Mouse (Mus musculus): ENCODE data around the gene Tram2. TPM values are rescaled to one million over a fixed set of nuclear protein-coding genes. Genes with fewer than 3 reads are reported as not detected.

Gene Tram2
- polyA plus RNA-seq, 1 experiment from 2014 or later: 2.0 TPM

- Histone ChIP-seq H3K9me3 (ENCODE audit: control insufficient read depth, low read length) (no peaks in the 10 kb centered on the region), H3K9ac (replicated peaks; ENCODE audit: low read depth, low read length) (no peak overlapping the region), H3K36me3 (ENCODE audit: control insufficient read depth, insufficient read depth, low read length) (no peaks in the 10 kb centered on the region), H3K4me2 (ENCODE audit: low read depth, low read length) (no peak overlapping the region), H3K4me1 (ENCODE audit: control insufficient read depth, insufficient read depth, low read length) (no peaks in the 10 kb centered on the region), H3K27me3 (ENCODE audit: control insufficient read depth, insufficient read depth, low read length) (no peaks in the 10 kb centered on the region), H3K4me3 (ENCODE audit: low read depth, low read length) (no peak overlapping the region), H3K27ac (ENCODE audit: low read depth, low read length) (no peak overlapping the region)
- 0 out of 2 replicates have a peak, but pooled peaks have one; percentile 42 for ATAC-seq (ENCODE audit: low read depth)
- 72% methylated on average over 4 of the region's 4 CpGs for WGBS
These were observed 70.1 kb downstream of the Tram2 start for GRCm38 (mm10) chr1:21008891-21009290.

GRCm38 (mm10) chr1:21007941-21008701 lies 70.9 kb downstream of the Tram2 start:
- Histone ChIP-seq H3K9ac (replicated peaks; ENCODE audit: low read depth, low read length) (no peak overlapping the region), H3K4me1 (ENCODE audit: control insufficient read depth, insufficient read depth, low read length) (no peaks in the 10 kb centered on the region), H3K27ac (ENCODE audit: low read depth, low read length) (no peak overlapping the region), H3K4me3 (ENCODE audit: low read depth, low read length) (no peak overlapping the region), H3K27me3 (ENCODE audit: control insufficient read depth, insufficient read depth, low read length) (no peaks in the 10 kb centered on the region), H3K9me3 (ENCODE audit: control insufficient read depth, low read length) (no peaks in the 10 kb centered on the region), H3K36me3 (ENCODE audit: control insufficient read depth, insufficient read depth, low read length) (no peaks in the 10 kb centered on the region), H3K4me2 (ENCODE audit: low read depth, low read length) (no peak overlapping the region)
- ATAC-seq (ENCODE audit: low read depth): no peak
- WGBS: 76% methylated on average over 7 of the region's 7 CpGs

GRCm38 (mm10) chr1:21006775-21007174 lies 72.3 kb downstream of the Tram2 start:
- Histone ChIP-seq H3K4me3 (ENCODE audit: low read depth, low read length) (no peak overlapping the region), H3K9ac (replicated peaks; ENCODE audit: low read depth, low read length) (no peak overlapping the region), H3K9me3 (ENCODE audit: control insufficient read depth, low read length) (no peaks in the 10 kb centered on the region), H3K27me3 (ENCODE audit: control insufficient read depth, insufficient read depth, low read length) (no peaks in the 10 kb centered on the region), H3K36me3 (ENCODE audit: control insufficient read depth, insufficient read depth, low read length) (no peaks in the 10 kb centered on the region), H3K4me2 (ENCODE audit: low read depth, low read length) (no peak overlapping the region), H3K27ac (ENCODE audit: low read depth, low read length) (no peak overlapping the region), H3K4me1 (ENCODE audit: control insufficient read depth, insufficient read depth, low read length) (no peaks in the 10 kb centered on the region)
- WGBS: 94% methylated on average over 5 of the region's 5 CpGs
- ATAC-seq (ENCODE audit: low read depth): no peak

- Histone ChIP-seq H3K9ac (replicated peaks; ENCODE audit: low read depth, low read length) (no peak overlapping the region), H3K27me3 (ENCODE audit: control insufficient read depth, insufficient read depth, low read length) (no peaks in the 10 kb centered on the region)
- WGBS: 87% methylated on average over 8 of the region's 8 CpGs
These were observed 74.4 kb downstream of the Tram2 start for GRCm38 (mm10) chr1:21004596-21004995.

GRCm38 (mm10) chr1:21002246-21003142 lies 76.5 kb downstream of the Tram2 start:
- no peaks in the 10 kb centered on the region for H3K36me3 ChIP-seq (ENCODE audit: control insufficient read depth, insufficient read depth, low read length)
- no peaks in the 10 kb centered on the region for H3K9me3 ChIP-seq (ENCODE audit: control insufficient read depth, low read length)
- H3K9ac ChIP-seq (replicated peaks; ENCODE audit: low read depth, low read length): no peak overlapping the region
- H3K4me3 ChIP-seq (ENCODE audit: low read depth, low read length): no peak overlapping the region
- H3K27me3 ChIP-seq (ENCODE audit: control insufficient read depth, insufficient read depth, low read length): no peaks in the 10 kb centered on the region
- no peaks in the 10 kb centered on the region for H3K4me1 ChIP-seq (ENCODE audit: control insufficient read depth, insufficient read depth, low read length)
- ATAC-seq (ENCODE audit: low read depth): 0 out of 2 replicates have a peak, but pooled peaks have one; percentile 42
- no peak overlapping the region for H3K27ac ChIP-seq (ENCODE audit: low read depth, low read length)
- no peak overlapping the region for H3K4me2 ChIP-seq (ENCODE audit: low read depth, low read length)
- 80% methylated on average over 14 of the region's 14 CpGs for WGBS

More at GRCm38 (mm10) chr1:21004596-21004995, 74.4 kb downstream of the Tram2 start:
- H3K27ac ChIP-seq (ENCODE audit: low read depth, low read length): no peak overlapping the region
- H3K4me1 ChIP-seq (ENCODE audit: control insufficient read depth, insufficient read depth, low read length): no peaks in the 10 kb centered on the region
- H3K4me3 ChIP-seq (ENCODE audit: low read depth, low read length): no peak overlapping the region
- no peak for ATAC-seq (ENCODE audit: low read depth)
- no peak overlapping the region for H3K4me2 ChIP-seq (ENCODE audit: low read depth, low read length)
- no peaks in the 10 kb centered on the region for H3K36me3 ChIP-seq (ENCODE audit: control insufficient read depth, insufficient read depth, low read length)
- no peaks in the 10 kb centered on the region for H3K9me3 ChIP-seq (ENCODE audit: control insufficient read depth, low read length)

GRCm38 (mm10) chr1:20997881-20998389 lies 81.1 kb downstream of the Tram2 start:
- no peaks in the 10 kb centered on the region for H3K27me3 ChIP-seq (ENCODE audit: control insufficient read depth, insufficient read depth, low read length)
- H3K4me3 ChIP-seq (ENCODE audit: low read depth, low read length): no peak overlapping the region
- no peak overlapping the region for H3K27ac ChIP-seq (ENCODE audit: low read depth, low read length)
- 63% methylated on average over 13 of the region's 13 CpGs for WGBS
- H3K36me3 ChIP-seq (ENCODE audit: control insufficient read depth, insufficient read depth, low read length): no peaks in the 10 kb centered on the region
- 0 out of 2 replicates have a peak, but pooled peaks cover 2% of the 10 kb centered on the region for H3K4me1 ChIP-seq (ENCODE audit: control insufficient read depth, insufficient read depth, low read length)
- no peak overlapping the region for H3K4me2 ChIP-seq (ENCODE audit: low read depth, low read length)
- ATAC-seq (ENCODE audit: low read depth): no peak
- H3K9ac ChIP-seq (replicated peaks; ENCODE audit: low read depth, low read length): no peak overlapping the region
- no peaks in the 10 kb centered on the region for H3K9me3 ChIP-seq (ENCODE audit: control insufficient read depth, low read length)

GRCm38 (mm10) chr1:20997328-20997689 lies 81.7 kb downstream of the Tram2 start:
- Histone ChIP-seq H3K4me2 (ENCODE audit: low read depth, low read length) (no peak overlapping the region), H3K27me3 (ENCODE audit: control insufficient read depth, insufficient read depth, low read length) (no peaks in the 10 kb centered on the region), H3K27ac (ENCODE audit: low read depth, low read length) (no peak overlapping the region), H3K4me1 (ENCODE audit: control insufficient read depth, insufficient read depth, low read length) (0 out of 2 replicates have a peak, but pooled peaks cover 2% of the 10 kb centered on the region), H3K9me3 (ENCODE audit: control insufficient read depth, low read length) (no peaks in the 10 kb centered on the region), H3K4me3 (ENCODE audit: low read depth, low read length) (no peak overlapping the region), H3K9ac (replicated peaks; ENCODE audit: low read depth, low read length) (no peak overlapping the region), H3K36me3 (ENCODE audit: control insufficient read depth, insufficient read depth, low read length) (no peaks in the 10 kb centered on the region)
- 73% methylated on average over 2 of the region's 2 CpGs for WGBS
- ATAC-seq (ENCODE audit: low read depth): no peak

GRCm38 (mm10) chr1:20996603-20997327 lies 82.3 kb downstream of the Tram2 start:
- 58% methylated on average over 17 of the region's 17 CpGs for WGBS
- no peak overlapping the region for H3K9ac ChIP-seq (replicated peaks; ENCODE audit: low read depth, low read length)
- H3K9me3 ChIP-seq (ENCODE audit: control insufficient read depth, low read length): no peaks in the 10 kb centered on the region
- 0 out of 2 replicates have a peak, but pooled peaks cover 2% of the 10 kb centered on the region for H3K4me1 ChIP-seq (ENCODE audit: control insufficient read depth, insufficient read depth, low read length)
- ATAC-seq (ENCODE audit: low read depth): no peak
- H3K4me2 ChIP-seq (ENCODE audit: low read depth, low read length): no peak overlapping the region
- H3K27me3 ChIP-seq (ENCODE audit: control insufficient read depth, insufficient read depth, low read length): no peaks in the 10 kb centered on the region
- H3K27ac ChIP-seq (ENCODE audit: low read depth, low read length): no peak overlapping the region
- no peaks in the 10 kb centered on the region for H3K36me3 ChIP-seq (ENCODE audit: control insufficient read depth, insufficient read depth, low read length)
- H3K4me3 ChIP-seq (ENCODE audit: low read depth, low read length): no peak overlapping the region

Data from neural tube, embryonic 14.5 days (tissue).